Mouse (Mus musculus) heart, adult 2 months (tissue): ENCODE data around the gene Aldh16a1.
A peak's percentile ranks its signal among the peaks of the same experiment; 100 is the strongest.

Experiments
- CTCF ChIP-seq: fragments of 200-600 bp; IDR thresholded peaks from 2 replicates; pipeline ENCODE4 v1.8.1; 2022; ENCODE audit warnings: antibody characterized with exemption, mild to moderate bottlenecking, moderate library complexity
- EP300 ChIP-seq: fragments of 200-500 bp; IDR thresholded peaks from 2 replicates; pipeline ENCODE4 v1.6.1; 2011; ENCODE audit warnings: low read depth, low read length, control low read depth; ENCODE audit not compliant: insufficient read depth
- POLR2A ChIP-seq: fragments of 200-500 bp; IDR thresholded peaks from 2 replicates; pipeline ENCODE4 v1.6.1; 2011; ENCODE audit warnings: mild to moderate bottlenecking, low read depth, low read length, control low read depth; ENCODE audit not compliant: insufficient read depth

- TF ChIP-seq CTCF = no peak
- peak; percentile 97 for TF ChIP-seq POLR2A
- peak; percentile 74 for TF ChIP-seq EP300
These were observed 50.7 kb downstream of the Aldh16a1 start, which contains the start of gene Fcgrt for GRCm38 (mm10) chr7:45103652-45104180.
